Mouse (Mus musculus): Measurements from ENCODE around the gene Hist1h3c. TPM values are rescaled to one million over a fixed set of nuclear protein-coding genes. Genes with fewer than 3 reads are reported as not detected.

Hist1h3c gene
- polyA plus RNA-seq, 2 experiments = 5.7 to 48.5 TPM

- DNase-seq (ENCODE audit: low read depth in 3 of 3, low spot score in 3 of 3) (no peak), ATAC-seq (ENCODE audit: insufficient read depth) (no peak)
- Histone ChIP-seq H3K27ac (no peak overlapping the region), H3K36me3 (replicated peaks; ENCODE audit: control insufficient read depth, insufficient read depth, low read depth) (no peaks in the 10 kb centered on the region), H3K9me3 (ENCODE audit: control insufficient read depth, low read length) (no peaks in the 10 kb centered on the region), H3K9ac (replicated peaks) (no peak overlapping the region), H3K4me1 (replicated peaks; ENCODE audit: control insufficient read depth in 2 of 2, insufficient read depth in 2 of 2, low read length in 1 of 2) (peaks cover 11 to 14% of the 10 kb centered on the region in 2 experiments), H3K4me3 (ENCODE audit: insufficient read depth in 1 of 2, low read depth in 2 of 2, low read length in 2 of 2) (no peak overlapping the region), H3K27me3 (ENCODE audit: control insufficient read depth, insufficient read depth, low read length) (no peaks in the 10 kb centered on the region), H3K4me2 (ENCODE audit: low read depth) (no peak overlapping the region)
- 25% methylated on average over 8 of the region's 8 CpGs for WGBS (ENCODE audit: insufficient replicate concordance)
- TF ChIP-seq CTCF (IDR thresholded peaks at IDR 0.05; ENCODE audit: low read depth) (peak; percentile 79), EP300 (IDR thresholded peaks at IDR 0.05; ENCODE audit: low read depth) (no peak)
These were observed 13.1 kb downstream of the Hist1h3c start for GRCm38 (mm10) chr13:23732156-23732804.

DNA sequence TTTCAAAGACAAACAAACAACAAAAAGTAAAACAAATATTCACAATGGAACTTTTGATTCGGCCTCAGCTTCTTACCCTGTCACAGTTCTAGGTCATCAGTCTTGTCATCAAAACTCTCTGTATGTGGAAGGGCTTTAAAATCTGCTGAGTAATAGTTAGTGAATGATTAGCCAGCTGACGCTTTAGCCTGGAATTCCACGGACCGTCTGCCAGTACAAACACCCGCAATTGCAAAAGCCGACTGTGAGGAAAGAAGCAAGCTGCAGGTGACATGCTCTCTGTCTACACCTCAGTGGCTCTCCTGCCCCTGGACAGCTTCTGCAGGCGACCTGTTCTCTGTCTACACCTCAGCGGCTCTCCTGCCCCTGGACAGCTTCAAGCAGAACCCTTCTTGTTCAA, 14.9 kb downstream of the Hist1h3c start:
- H3K27ac ChIP-seq = no peak overlapping the region
- ATAC-seq (ENCODE audit: insufficient read depth) = peak; percentile 52
- H3K4me1 ChIP-seq (replicated peaks; ENCODE audit: control insufficient read depth in 2 of 2, insufficient read depth in 2 of 2, low read length in 1 of 2) = peaks cover 11 to 18% of the 10 kb centered on the region in 2 experiments
- H3K4me3 ChIP-seq (ENCODE audit: insufficient read depth in 1 of 2, low read depth in 2 of 2, low read length in 2 of 2) = no peak overlapping the region
- H3K27me3 ChIP-seq (ENCODE audit: control insufficient read depth, insufficient read depth, low read length) = no peaks in the 10 kb centered on the region
- no peak for DNase-seq (ENCODE audit: low read depth in 3 of 3, low spot score in 3 of 3)
- 45% methylated on average over 8 of the region's 8 CpGs for WGBS (ENCODE audit: insufficient replicate concordance)
- no peak overlapping the region for H3K9ac ChIP-seq (replicated peaks)
- TF ChIP-seq CTCF (IDR thresholded peaks at IDR 0.05; ENCODE audit: low read depth) = no peak
- no peak for TF ChIP-seq EP300 (IDR thresholded peaks at IDR 0.05; ENCODE audit: low read depth)
- no peaks in the 10 kb centered on the region for H3K36me3 ChIP-seq (replicated peaks; ENCODE audit: control insufficient read depth, insufficient read depth, low read depth)
- no peak overlapping the region for H3K4me2 ChIP-seq (ENCODE audit: low read depth)
- H3K9me3 ChIP-seq (ENCODE audit: control insufficient read depth, low read length) = no peaks in the 10 kb centered on the region

DNA sequence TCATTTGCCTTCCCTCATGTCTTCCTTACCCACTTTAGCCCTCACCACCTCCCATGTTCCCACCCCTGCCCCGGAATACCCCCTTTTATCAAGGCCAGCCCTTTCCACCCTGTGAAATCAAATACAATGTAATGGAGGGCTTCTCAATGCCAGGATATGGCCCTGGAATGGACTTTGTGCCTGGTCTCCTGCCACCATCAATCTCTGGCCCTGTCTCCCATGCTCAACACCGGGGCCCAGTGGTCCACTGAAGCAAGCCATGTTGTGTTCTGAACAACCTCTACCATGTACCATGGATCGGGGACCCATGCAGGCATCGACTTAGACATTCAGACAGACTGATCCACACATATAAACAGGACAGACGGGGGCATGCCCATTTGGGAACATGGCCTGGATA, 15.7 kb downstream of the Hist1h3c start:
- DNase-seq (ENCODE audit: low read depth in 3 of 3, low spot score in 3 of 3) = no peak
- 80% methylated on average over 5 of the region's 5 CpGs for WGBS (ENCODE audit: insufficient replicate concordance)
- Histone ChIP-seq H3K27ac (no peak overlapping the region), H3K4me1 (replicated peaks; ENCODE audit: control insufficient read depth in 2 of 2, insufficient read depth in 2 of 2, low read length in 1 of 2) (peaks cover 13 to 22% of the 10 kb centered on the region in 2 experiments), H3K4me2 (ENCODE audit: low read depth) (no peak overlapping the region), H3K9ac (replicated peaks) (0 out of 2 replicates have a peak overlapping the region, but pooled peaks have one; percentile 33), H3K9me3 (ENCODE audit: control insufficient read depth, low read length) (no peaks in the 10 kb centered on the region), H3K36me3 (replicated peaks; ENCODE audit: control insufficient read depth, insufficient read depth, low read depth) (no peaks in the 10 kb centered on the region), H3K27me3 (ENCODE audit: control insufficient read depth, insufficient read depth, low read length) (no peaks in the 10 kb centered on the region), H3K4me3 (ENCODE audit: insufficient read depth in 1 of 2, low read depth in 2 of 2, low read length in 2 of 2) (no peak overlapping the region)
- TF ChIP-seq CTCF (IDR thresholded peaks at IDR 0.05; ENCODE audit: low read depth) (no peak), EP300 (IDR thresholded peaks at IDR 0.05; ENCODE audit: low read depth) (no peak)
- no peak for ATAC-seq (ENCODE audit: insufficient read depth)

DNA sequence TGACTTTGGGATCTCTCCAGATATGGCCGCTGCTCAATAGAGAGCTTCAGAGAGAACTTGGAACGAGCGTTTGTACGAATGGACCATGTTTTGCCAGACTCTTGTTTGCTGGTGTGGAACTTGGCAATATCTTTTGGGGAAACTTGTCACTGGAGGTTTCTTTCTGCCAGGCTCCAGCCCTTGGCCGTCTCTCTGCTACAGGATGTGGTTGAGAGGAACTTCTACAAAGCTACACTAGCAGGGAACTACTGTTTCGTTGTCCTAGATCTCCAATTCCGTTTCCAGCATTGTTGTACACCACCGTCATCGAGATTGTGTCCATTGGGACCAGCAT, 16.2 kb downstream of the Hist1h3c start:
- H3K4me1 ChIP-seq (replicated peaks; ENCODE audit: control insufficient read depth in 2 of 2, insufficient read depth in 2 of 2, low read length in 1 of 2) = peaks cover 15 to 27% of the 10 kb centered on the region in 2 experiments
- no peak overlapping the region for H3K27ac ChIP-seq
- DNase-seq (ENCODE audit: low read depth in 3 of 3, low spot score in 3 of 3) (no peak), ATAC-seq (ENCODE audit: insufficient read depth) (no peak)
- H3K4me2 ChIP-seq (ENCODE audit: low read depth) = no peak overlapping the region
- no peaks in the 10 kb centered on the region for H3K27me3 ChIP-seq (ENCODE audit: control insufficient read depth, insufficient read depth, low read length)
- 0 out of 2 replicates have a peak overlapping the region, but pooled peaks have one; percentile 33 for H3K9ac ChIP-seq (replicated peaks)
- WGBS (ENCODE audit: insufficient replicate concordance) = 47% methylated on average over 9 of the region's 9 CpGs
- H3K4me3 ChIP-seq (ENCODE audit: insufficient read depth in 1 of 2, low read depth in 2 of 2, low read length in 2 of 2) = no peak overlapping the region
- TF ChIP-seq CTCF (IDR thresholded peaks at IDR 0.05; ENCODE audit: low read depth) (no peak), EP300 (IDR thresholded peaks at IDR 0.05; ENCODE audit: low read depth) (no peak)
- H3K36me3 ChIP-seq (replicated peaks; ENCODE audit: control insufficient read depth, insufficient read depth, low read depth) = no peaks in the 10 kb centered on the region
- no peaks in the 10 kb centered on the region for H3K9me3 ChIP-seq (ENCODE audit: control insufficient read depth, low read length)

GRCm38 (mm10) chr13:23728472-23729191, 16.8 kb downstream of the Hist1h3c start:
- Histone ChIP-seq H3K9me3 (ENCODE audit: control insufficient read depth, low read length) (no peaks in the 10 kb centered on the region), H3K27me3 (ENCODE audit: control insufficient read depth, insufficient read depth, low read length) (no peaks in the 10 kb centered on the region), H3K36me3 (replicated peaks; ENCODE audit: control insufficient read depth, insufficient read depth, low read depth) (no peaks in the 10 kb centered on the region), H3K4me1 (replicated peaks; ENCODE audit: control insufficient read depth in 2 of 2, insufficient read depth in 2 of 2, low read length in 1 of 2) (peaks cover 17 to 32% of the 10 kb centered on the region in 2 experiments), H3K9ac (replicated peaks) (no peak overlapping the region; the same call in 1 of the 2 replicates), H3K4me3 (ENCODE audit: insufficient read depth in 1 of 2, low read depth in 2 of 2, low read length in 2 of 2) (no peak overlapping the region), H3K4me2 (ENCODE audit: low read depth) (peak overlapping the region; percentile 11; the same call in 1 of the 2 replicates), H3K27ac (no peak overlapping the region)
- 41% methylated on average over 18 of the region's 18 CpGs for WGBS (ENCODE audit: insufficient replicate concordance)
- TF ChIP-seq CTCF (IDR thresholded peaks at IDR 0.05; ENCODE audit: low read depth) (no peak), EP300 (IDR thresholded peaks at IDR 0.05; ENCODE audit: low read depth) (no peak)
- DNase-seq (ENCODE audit: low read depth in 3 of 3, low spot score in 3 of 3) (no peak), ATAC-seq (ENCODE audit: insufficient read depth) (no peak)
